Mouse (Mus musculus): ENCODE data around the gene Ptafr. TPM values are rescaled to one million over a fixed set of nuclear protein-coding genes. Genes with fewer than 3 reads are reported as not detected.

Gene Ptafr
- polyA plus RNA-seq (2012; rRNA removed): 0.28 and 0.46 TPM in 2 replicates

GRCm38 (mm10) chr4:132563965-132564364, at the start of gene Ptafr:
Gene Ptafr (plus strand): TSS chr4:132564067.
- Histone ChIP-seq H3K4me3 (ENCODE audit: control insufficient read depth, low read depth, low read length) (no peak within 1 kb of the TSS), H3K27me3 (ENCODE audit: control insufficient read depth, insufficient read depth, low read length) (no peaks in the 10 kb centered on the region), H3K4me1 (ENCODE audit: control insufficient read depth, insufficient read depth, low read length) (no peaks in the 10 kb centered on the region; the same call in 1 of the 2 replicates), H3K36me3 (ENCODE audit: control insufficient read depth, insufficient read depth, low read length) (no peaks in the 10 kb centered on the region), H3K27ac (ENCODE audit: control insufficient read depth, insufficient read depth, low read depth, low read length) (no peak within 1 kb of the TSS)
- no peak for TF ChIP-seq CTCF (IDR thresholded peaks at IDR 0.05; ENCODE audit: control insufficient read depth, insufficient read depth, insufficient replicate concordance, low read depth, low read length)
- TF ChIP-seq POLR2A (IDR thresholded peaks at IDR 0.05; ENCODE audit: control insufficient read depth, low read depth, low read length): no peak

- Histone ChIP-seq H3K27ac (ENCODE audit: control insufficient read depth, insufficient read depth, low read depth, low read length) (peak overlapping the region; percentile 98), H3K27me3 (ENCODE audit: control insufficient read depth, insufficient read depth, low read length) (no peaks in the 10 kb centered on the region), H3K4me3 (ENCODE audit: control insufficient read depth, low read depth, low read length) (peak overlapping the region; percentile 97), H3K36me3 (ENCODE audit: control insufficient read depth, insufficient read depth, low read length) (no peaks in the 10 kb centered on the region), H3K4me1 (ENCODE audit: control insufficient read depth, insufficient read depth, low read length) (peaks cover 15% of the 10 kb centered on the region)
- TF ChIP-seq POLR2A (IDR thresholded peaks at IDR 0.05; ENCODE audit: control insufficient read depth, low read depth, low read length): no peak
- TF ChIP-seq CTCF (IDR thresholded peaks at IDR 0.05; ENCODE audit: control insufficient read depth, insufficient read depth, insufficient replicate concordance, low read depth, low read length): peak; percentile 85; the same call in 1 of the 2 replicates
Observed at GRCm38 (mm10) chr4:132514555-132515135, 49.2 kb upstream of the Ptafr start.

GRCm38 (mm10) chr4:132515369-132516155, 48.3 kb upstream of the Ptafr start:
- Histone ChIP-seq H3K36me3 (ENCODE audit: control insufficient read depth, insufficient read depth, low read length) (no peaks in the 10 kb centered on the region), H3K4me1 (ENCODE audit: control insufficient read depth, insufficient read depth, low read length) (peaks cover 14% of the 10 kb centered on the region), H3K27ac (ENCODE audit: control insufficient read depth, insufficient read depth, low read depth, low read length) (peak overlapping the region; percentile 98), H3K27me3 (ENCODE audit: control insufficient read depth, insufficient read depth, low read length) (no peaks in the 10 kb centered on the region), H3K4me3 (ENCODE audit: control insufficient read depth, low read depth, low read length) (peak overlapping the region; percentile 97)
- TF ChIP-seq POLR2A (IDR thresholded peaks at IDR 0.05; ENCODE audit: control insufficient read depth, low read depth, low read length) (peak; percentile 92), CTCF (IDR thresholded peaks at IDR 0.05; ENCODE audit: control insufficient read depth, insufficient read depth, insufficient replicate concordance, low read depth, low read length) (no peak)

GRCm38 (mm10) chr4:132518066-132518465, 45.8 kb upstream of the Ptafr start:
- no peak overlapping the region for H3K27ac ChIP-seq (ENCODE audit: control insufficient read depth, insufficient read depth, low read depth, low read length)
- H3K36me3 ChIP-seq (ENCODE audit: control insufficient read depth, insufficient read depth, low read length): no peaks in the 10 kb centered on the region
- H3K4me3 ChIP-seq (ENCODE audit: control insufficient read depth, low read depth, low read length): no peak overlapping the region
- H3K4me1 ChIP-seq (ENCODE audit: control insufficient read depth, insufficient read depth, low read length): peaks cover 9% of the 10 kb centered on the region
- H3K27me3 ChIP-seq (ENCODE audit: control insufficient read depth, insufficient read depth, low read length): no peaks in the 10 kb centered on the region
- TF ChIP-seq CTCF (IDR thresholded peaks at IDR 0.05; ENCODE audit: control insufficient read depth, insufficient read depth, insufficient replicate concordance, low read depth, low read length): no peak
- TF ChIP-seq POLR2A (IDR thresholded peaks at IDR 0.05; ENCODE audit: control insufficient read depth, low read depth, low read length): no peak

- Histone ChIP-seq H3K27ac (ENCODE audit: control insufficient read depth, insufficient read depth, low read depth, low read length) (no peak overlapping the region), H3K4me1 (ENCODE audit: control insufficient read depth, insufficient read depth, low read length) (peaks cover 3% of the 10 kb centered on the region), H3K4me3 (ENCODE audit: control insufficient read depth, low read depth, low read length) (no peak overlapping the region), H3K27me3 (ENCODE audit: control insufficient read depth, insufficient read depth, low read length) (no peaks in the 10 kb centered on the region), H3K36me3 (ENCODE audit: control insufficient read depth, insufficient read depth, low read length) (no peaks in the 10 kb centered on the region)
- TF ChIP-seq POLR2A (IDR thresholded peaks at IDR 0.05; ENCODE audit: control insufficient read depth, low read depth, low read length): no peak
- no peak for TF ChIP-seq CTCF (IDR thresholded peaks at IDR 0.05; ENCODE audit: control insufficient read depth, insufficient read depth, insufficient replicate concordance, low read depth, low read length)
Observed at GRCm38 (mm10) chr4:132519188-132519587, 44.7 kb upstream of the Ptafr start.

- no peak overlapping the region for H3K4me3 ChIP-seq (ENCODE audit: control insufficient read depth, low read depth, low read length)
- TF ChIP-seq CTCF (IDR thresholded peaks at IDR 0.05; ENCODE audit: control insufficient read depth, insufficient read depth, insufficient replicate concordance, low read depth, low read length): no peak
- no peak for TF ChIP-seq POLR2A (IDR thresholded peaks at IDR 0.05; ENCODE audit: control insufficient read depth, low read depth, low read length)
Observed at GRCm38 (mm10) chr4:132524321-132524741, 39.5 kb upstream of the Ptafr start.

GRCm38 (mm10) chr4:132524808-132525207, 39.1 kb upstream of the Ptafr start:
- no peak overlapping the region for H3K4me3 ChIP-seq (ENCODE audit: control insufficient read depth, low read depth, low read length)
- H3K27ac ChIP-seq (ENCODE audit: control insufficient read depth, insufficient read depth, low read depth, low read length): peak overlapping the region; percentile 77
- H3K4me1 ChIP-seq (ENCODE audit: control insufficient read depth, insufficient read depth, low read length): peaks cover 7% of the 10 kb centered on the region
- H3K27me3 ChIP-seq (ENCODE audit: control insufficient read depth, insufficient read depth, low read length): no peaks in the 10 kb centered on the region
- TF ChIP-seq POLR2A (IDR thresholded peaks at IDR 0.05; ENCODE audit: control insufficient read depth, low read depth, low read length) (no peak), CTCF (IDR thresholded peaks at IDR 0.05; ENCODE audit: control insufficient read depth, insufficient read depth, insufficient replicate concordance, low read depth, low read length) (no peak)
- no peaks in the 10 kb centered on the region; the same call in 1 of the 2 replicates for H3K36me3 ChIP-seq (ENCODE audit: control insufficient read depth, insufficient read depth, low read length)

More at GRCm38 (mm10) chr4:132524321-132524741, 39.5 kb upstream of the Ptafr start:
- Histone ChIP-seq H3K27ac (ENCODE audit: control insufficient read depth, insufficient read depth, low read depth, low read length) (peak overlapping the region; percentile 77), H3K4me1 (ENCODE audit: control insufficient read depth, insufficient read depth, low read length) (peaks cover 7% of the 10 kb centered on the region), H3K36me3 (ENCODE audit: control insufficient read depth, insufficient read depth, low read length) (no peaks in the 10 kb centered on the region; the same call in 1 of the 2 replicates), H3K27me3 (ENCODE audit: control insufficient read depth, insufficient read depth, low read length) (no peaks in the 10 kb centered on the region)

Data from testis, adult 2 months (tissue).